Mouse (Mus musculus) layer of hippocampus, adult 9-11 months (tissue): ENCODE measurements around the gene Crxos.
"Not testable (repeated sequence)": the region's sequence is repeated elsewhere in the genome, so short reads cannot be mapped to it uniquely, and the experiment has no call there.

Experiments used
- DNase-seq: peaks from one replicate; pipeline ENCODE4 v3.0.0; 2022

Crxos gene

GRCm38 (mm10) chr7:15882317-15882716 lies at the start of gene Crxos:
TSS of gene Crxos (plus strand) at chr7:15882617.
- DNase-seq, result no peak

GRCm38 (mm10) chr7:15839578-15839977 lies 42.8 kb upstream of the Crxos start, which contains the start of gene Obox6:
TSS of gene Obox6 (minus strand) at chr7:15839678.
- DNase-seq, result no peak

GRCm38 (mm10) chr7:15859657-15860056 lies 22.8 kb upstream of the Crxos start:
- no peak for DNase-seq

DNA sequence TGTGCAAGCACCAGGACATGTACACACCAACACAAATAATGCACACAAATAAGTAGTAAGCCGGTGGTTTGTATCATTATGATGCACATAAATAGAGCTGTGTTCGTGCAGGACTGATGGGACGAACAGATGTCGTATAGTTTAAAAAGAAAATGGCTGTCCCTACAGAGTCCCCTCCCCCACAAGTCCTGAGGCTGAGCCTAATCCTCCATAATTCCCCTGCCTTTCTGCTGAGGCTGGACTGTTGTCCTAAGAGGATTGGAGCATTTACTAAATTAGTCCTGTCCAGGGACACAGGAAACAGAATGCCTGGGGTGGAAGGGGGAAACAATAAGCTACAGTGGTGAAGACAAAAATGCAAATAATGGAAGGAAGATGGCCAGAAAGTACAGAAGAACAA lies 18.3 kb upstream of the Crxos start:
- no peak for DNase-seq

DNA sequence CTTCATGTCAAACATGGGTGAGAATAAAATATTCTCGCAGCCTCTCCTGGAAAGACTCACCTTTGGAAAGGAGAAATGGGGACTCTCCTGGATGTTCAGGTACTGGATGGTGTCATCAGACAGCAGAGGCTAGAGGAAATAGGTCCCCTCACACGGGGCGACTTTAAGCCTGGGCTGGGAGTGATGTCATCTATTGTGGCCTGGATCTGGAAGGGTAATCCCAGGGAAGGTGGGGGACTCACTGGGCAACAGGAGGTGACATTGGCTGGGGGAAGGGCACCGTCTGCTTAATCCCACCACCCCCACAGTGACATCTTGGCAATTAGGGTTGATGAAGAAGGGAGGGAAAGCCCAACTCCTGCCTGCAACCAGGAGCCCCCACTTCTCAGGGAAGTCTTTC lies 2.7 kb upstream of the Crxos start, which contains the start of gene Crx:
Crx (minus strand) TSS at position 213 of the 400 bp plus-strand sequence.
- no peak for DNase-seq

DNA sequence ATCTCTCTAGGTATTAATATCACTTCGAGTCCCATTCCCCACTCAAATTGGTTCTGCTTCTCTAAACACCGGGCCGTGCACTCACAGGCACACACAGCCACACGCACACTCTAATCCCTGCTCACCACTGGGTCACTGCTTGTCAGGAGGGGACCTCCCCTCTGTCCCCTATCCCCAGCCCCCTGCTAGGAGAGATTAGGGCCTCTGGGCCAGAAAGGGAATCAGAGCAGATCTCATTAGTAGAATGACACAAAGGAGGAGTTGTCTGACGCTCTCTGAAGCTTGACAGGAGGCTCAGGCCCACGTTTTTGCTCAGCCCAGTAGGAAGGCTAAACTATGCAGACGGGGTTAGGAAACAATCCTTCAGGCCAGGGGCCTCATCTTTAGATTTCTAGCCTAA lies 1.0 kb upstream of the Crxos start:
- no peak for DNase-seq

DNA sequence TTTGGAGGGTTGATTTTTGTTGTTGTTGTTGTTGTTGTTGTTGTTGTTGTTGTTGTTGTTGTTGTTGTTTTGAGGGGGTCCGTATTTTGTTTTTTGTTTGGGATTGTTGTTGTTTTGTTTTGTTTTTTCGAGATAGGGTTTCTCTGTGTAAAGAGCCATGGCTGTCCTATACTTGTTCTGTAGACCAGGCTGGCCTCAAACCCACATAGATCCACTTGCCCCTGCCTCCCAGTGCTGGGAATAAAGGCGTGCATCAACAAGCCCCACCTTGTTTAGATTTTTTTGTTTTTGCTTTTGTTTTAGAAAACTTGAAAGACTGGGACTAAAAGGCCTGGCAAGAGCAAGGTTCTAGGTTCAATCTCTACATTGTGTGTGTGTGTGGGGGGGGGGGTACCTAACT lies 586 bp upstream of the Crxos start:
- no peak for DNase-seq

DNA sequence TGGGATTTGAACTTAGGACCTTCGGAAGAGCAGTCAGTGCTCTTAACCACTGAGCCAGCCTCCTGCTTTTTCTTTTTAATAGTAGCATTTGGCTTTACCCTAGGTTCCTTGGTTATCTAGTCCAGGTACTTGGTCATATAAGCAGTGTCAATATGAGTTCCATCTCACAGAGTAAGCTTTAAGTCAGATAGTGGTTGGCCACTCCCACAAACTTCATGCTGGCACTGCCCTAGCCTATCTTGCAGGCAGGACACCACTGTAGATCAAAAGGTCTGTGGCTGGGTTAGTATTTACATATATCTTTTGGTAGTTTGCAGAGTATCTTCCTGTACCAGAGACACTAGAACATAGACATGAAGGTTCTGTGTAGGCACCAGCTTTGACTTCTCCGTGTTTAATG lies 1.7 kb downstream of the Crxos start:
- DNase-seq, result no peak

- DNase-seq, result no peak
These were observed 11.8 kb downstream of the Crxos start for GRCm38 (mm10) chr7:15894251-15894650.

- DNase-seq, result no peak
These were observed 19.1 kb downstream of the Crxos start for GRCm38 (mm10) chr7:15901366-15902048.

GRCm38 (mm10) chr7:15905861-15906260 lies 23.4 kb downstream of the Crxos start:
- DNase-seq, result no peak

GRCm38 (mm10) chr7:15906602-15907001 lies 24.2 kb downstream of the Crxos start:
- DNase-seq, result no peak

DNA sequence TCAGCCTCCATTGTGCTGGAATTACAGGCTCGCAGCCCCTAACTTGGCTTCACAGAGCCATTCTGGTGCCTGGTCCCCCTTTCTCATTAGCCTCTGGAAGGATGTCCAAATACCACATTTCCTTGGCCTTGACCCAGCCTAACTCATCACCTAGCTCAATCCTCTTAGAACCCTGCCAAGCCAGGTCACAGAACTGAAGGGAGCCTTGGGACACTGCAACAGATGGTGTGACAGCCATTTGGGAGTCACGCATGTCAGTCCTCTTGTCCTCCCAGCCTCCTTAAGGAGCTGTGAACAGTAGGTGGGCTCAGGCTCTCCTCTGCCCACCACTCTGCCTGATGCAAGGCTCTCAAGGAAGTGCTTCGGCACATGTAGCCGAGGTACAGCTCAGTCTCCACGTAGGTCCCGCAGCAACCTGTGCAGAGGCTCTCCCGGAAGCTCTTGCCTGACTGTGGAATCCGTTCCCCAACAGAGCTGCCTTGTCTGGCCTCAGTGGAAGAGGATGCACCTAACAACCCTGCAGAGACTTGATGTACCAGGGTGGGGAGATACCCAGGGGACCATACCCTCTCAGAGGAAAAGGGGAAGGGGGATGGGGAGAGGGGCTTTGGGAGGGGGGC lies 25.7 kb downstream of the Crxos start:
- DNase-seq, result no peak

GRCm38 (mm10) chr7:15910521-15910920 lies 28.1 kb downstream of the Crxos start:
- no peak for DNase-seq

- DNase-seq, result peak; percentile 60
These were observed 29.8 kb downstream of the Crxos start for GRCm38 (mm10) chr7:15912183-15912582.

- no peak for DNase-seq
These were observed 31.8 kb downstream of the Crxos start for GRCm38 (mm10) chr7:15914252-15914651.

DNA sequence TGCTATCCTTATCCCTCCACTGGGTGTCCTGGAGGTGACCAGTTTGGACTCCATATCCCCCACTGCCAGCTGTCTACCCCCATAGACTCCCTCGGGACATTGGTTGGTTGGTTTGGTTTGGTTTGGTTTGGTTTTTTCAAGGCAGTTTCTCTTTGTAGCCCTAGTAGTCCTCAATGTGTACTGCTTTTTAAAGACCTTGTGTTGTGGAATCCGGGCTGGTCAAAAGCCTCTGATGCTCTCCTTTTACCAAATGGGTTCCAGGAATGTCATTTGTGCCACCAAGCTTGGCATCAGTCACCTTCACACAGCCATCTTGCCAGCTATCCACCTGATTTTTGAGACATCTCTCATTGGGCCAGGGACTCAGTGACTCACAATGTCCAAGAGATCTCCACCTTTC lies 32.3 kb downstream of the Crxos start:
- DNase-seq, result no peak

DNA sequence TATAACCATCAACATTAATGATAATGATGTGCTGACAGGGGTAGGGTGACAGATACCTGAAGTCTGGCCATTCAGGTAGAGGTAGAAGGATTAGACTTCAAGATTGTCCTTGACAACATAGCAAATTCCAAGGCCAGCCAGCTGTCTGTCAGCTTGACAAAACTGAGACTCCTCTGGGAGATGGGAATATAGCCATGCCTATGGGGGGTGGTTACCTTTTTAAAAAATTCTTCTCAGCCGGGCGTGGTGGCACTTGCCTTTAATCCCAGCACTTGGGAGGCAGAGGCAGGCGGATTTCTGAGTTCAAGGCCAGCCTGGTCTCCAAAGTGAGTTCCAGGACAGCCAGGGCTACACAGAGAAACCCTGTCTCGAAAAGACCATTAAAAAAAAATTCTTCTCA lies 33.3 kb downstream of the Crxos start:
- not testable (repeated sequence) for DNase-seq

DNA sequence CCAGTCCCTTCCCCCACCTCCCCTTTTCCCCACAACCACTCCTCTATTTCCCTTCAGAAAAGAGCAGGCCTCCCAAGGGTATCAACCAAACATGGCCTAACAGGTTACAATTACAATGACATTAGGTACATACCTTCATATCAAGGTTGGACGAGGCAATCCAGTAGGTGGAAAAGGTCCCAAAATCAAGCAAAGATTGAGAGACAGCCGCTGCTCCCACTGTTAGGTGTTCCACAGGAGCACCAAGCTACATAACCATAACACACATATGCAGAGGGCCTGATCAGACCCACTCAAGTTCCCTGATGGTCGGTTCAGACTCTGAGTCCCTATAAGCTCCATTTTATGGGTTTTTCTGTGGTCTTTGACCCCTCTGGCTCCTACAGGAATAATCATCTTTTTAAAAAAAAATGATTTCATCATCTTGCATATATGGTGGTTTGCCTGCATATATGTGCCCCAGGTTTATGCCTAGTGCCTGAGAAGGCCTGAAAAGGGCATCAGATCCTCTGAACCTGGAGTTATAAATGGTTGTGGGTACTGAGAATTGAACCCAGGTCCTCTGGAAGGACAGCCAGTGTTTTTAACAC lies 33.8 kb downstream of the Crxos start:
- DNase-seq, result no peak

- no peak for DNase-seq
These were observed 34.6 kb downstream of the Crxos start for GRCm38 (mm10) chr7:15916996-15917395.

DNA sequence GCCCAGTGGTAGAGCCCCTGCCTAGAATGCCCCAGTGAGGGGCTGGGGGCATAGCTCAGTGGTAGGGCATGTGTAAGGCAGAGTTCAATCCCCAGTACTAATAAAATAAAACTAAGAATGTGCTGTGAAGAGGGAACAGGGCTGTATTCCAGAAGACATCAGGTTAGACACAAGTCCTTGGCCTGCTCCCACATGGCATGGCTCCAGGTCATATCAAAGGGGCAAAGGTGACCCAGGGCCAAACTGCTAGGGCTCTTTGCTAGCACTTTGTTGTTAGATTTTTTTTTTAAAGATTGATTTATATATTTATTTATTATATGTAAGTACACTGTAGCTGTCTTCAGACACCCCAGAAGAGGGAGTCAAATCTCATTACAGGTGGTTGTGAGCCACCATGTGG lies 36.0 kb downstream of the Crxos start:
- no peak for DNase-seq

DNA sequence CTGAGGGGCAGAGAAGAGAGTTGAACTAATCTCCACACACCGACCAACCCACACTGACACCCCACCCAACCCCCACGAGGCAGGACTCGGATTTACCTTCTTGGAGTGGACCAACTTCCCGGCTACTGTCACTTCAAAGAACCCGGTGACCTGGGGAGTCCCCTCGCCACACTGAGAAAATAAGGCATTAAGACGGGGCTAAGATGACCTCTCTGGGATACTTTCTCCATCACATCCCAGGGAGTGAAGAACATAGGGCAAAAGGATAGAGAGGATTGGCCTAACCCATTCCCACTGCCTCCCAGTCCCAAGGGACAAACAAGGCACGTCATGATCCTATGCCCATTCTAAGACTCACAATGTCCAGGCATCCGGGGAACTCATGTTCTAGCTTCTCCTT lies 37.5 kb downstream of the Crxos start:
- DNase-seq, result no peak

DNA sequence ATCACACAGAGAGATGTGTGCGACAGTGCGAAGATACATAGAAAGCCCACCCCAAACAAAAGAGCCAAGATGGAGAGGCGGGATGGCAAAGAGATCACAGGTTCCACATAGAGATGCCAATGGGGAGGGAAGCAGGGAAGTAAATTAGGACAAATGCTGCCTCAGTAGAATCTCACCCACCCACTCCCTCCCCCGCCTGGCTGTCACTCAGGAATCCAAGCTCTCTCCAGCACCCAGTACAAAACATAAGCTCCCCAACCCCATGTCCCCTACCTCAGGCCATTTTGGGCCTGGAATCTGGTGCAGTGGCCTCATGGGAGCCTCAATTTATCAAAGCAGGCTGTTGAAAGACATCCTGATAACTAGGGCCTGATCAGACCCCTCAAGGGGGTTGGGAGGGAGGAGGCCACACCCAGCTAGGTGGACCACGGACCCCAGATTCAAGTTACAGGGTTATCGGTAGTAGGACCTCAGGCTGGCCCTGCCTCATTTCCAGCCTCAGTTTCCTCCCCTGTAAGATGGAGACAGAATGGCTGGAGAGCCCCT lies 38.3 kb downstream of the Crxos start:
- no peak for DNase-seq

DNA sequence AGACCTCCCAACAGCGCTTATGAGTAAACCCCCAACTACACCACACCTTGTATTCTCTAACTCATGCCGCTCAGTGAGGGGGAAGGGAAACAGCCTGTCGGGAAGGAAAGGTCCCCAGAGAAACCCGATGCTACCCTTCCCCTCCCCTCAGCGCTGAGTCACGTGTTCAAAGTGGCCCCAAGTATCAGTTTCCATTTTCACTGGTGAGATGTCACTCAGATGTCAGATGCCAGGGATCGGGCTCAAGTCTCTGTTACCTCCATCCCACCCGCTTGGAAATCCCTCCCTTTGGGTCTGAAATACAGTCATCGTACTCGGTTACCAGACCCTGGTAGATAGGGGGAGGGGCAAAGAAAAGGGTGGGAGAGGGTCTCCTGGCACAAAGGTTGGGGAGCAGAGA lies 39.4 kb downstream of the Crxos start:
- no peak for DNase-seq
